Mouse (Mus musculus) embryonic facial prominence, embryonic 11.5 days (tissue): ENCODE results near the gene Ube2g1. TPM values are rescaled to one million over a fixed set of nuclear protein-coding genes. Genes with fewer than 3 reads are reported as not detected.
"Not testable (repeated sequence)": the region's sequence is repeated elsewhere in the genome, so short reads cannot be mapped to it uniquely, and the experiment has no call there.

Experiments used
- ATAC-seq: fragments of 200-750 bp; cut with Nextera tagmentation; replicated peaks from 2 replicates; pipeline ENCODE4 v1.8.0; 2017; ENCODE audit warnings: low read depth; ENCODE audit not compliant: insufficient number of reproducible peaks, low FRiP score, low TSS enrichment
- DNase-seq: peaks from one replicate; pipeline ENCODE4 v3.0.0-alpha.2; 2015; ENCODE audit warnings: low spot score
- H3K27ac ChIP-seq: fragments of 300-500 bp; sonication (generic); replicated peaks from 2 replicates; pipeline ENCODE4 v1.5.1; 2014; ENCODE audit warnings: mild to moderate bottlenecking, low read depth, low read length, control low read depth
- H3K27me3 ChIP-seq: fragments of 300-500 bp; sonication (generic); 2 replicates; pipeline ENCODE4 v1.6.1; 2014; ENCODE audit warnings: mild to moderate bottlenecking, low read length, moderate library complexity, mixed read lengths; ENCODE audit not compliant: control insufficient read depth, insufficient read depth
- H3K36me3 ChIP-seq: fragments of 300-500 bp; sonication (generic); replicated peaks from 2 replicates; pipeline ENCODE4 v1.6.1; 2014; ENCODE audit warnings: low read depth, mild to moderate bottlenecking, low read length, moderate library complexity, mixed read lengths; ENCODE audit not compliant: control insufficient read depth, insufficient read depth
- H3K4me1 ChIP-seq: fragments of 300-500 bp; sonication (generic); 2 replicates; pipeline ENCODE4 v1.6.1; 2014; ENCODE audit warnings: low read length, mixed read lengths; ENCODE audit not compliant: control insufficient read depth, insufficient read depth
- H3K4me2 ChIP-seq: fragments of 300-500 bp; sonication (generic); 2 replicates; pipeline ENCODE4 v1.6.1; 2014; ENCODE audit warnings: low read depth, mild to moderate bottlenecking, control low read depth, low read length, moderate library complexity
- H3K4me3 ChIP-seq: fragments of 300-500 bp; sonication (generic); 2 replicates; pipeline ENCODE4 v1.5.1; 2014; ENCODE audit warnings: low read depth, low read length, control low read depth
- H3K9ac ChIP-seq: fragments of 300-500 bp; sonication (generic); replicated peaks from 2 replicates; pipeline ENCODE4 v1.6.1; 2014; ENCODE audit warnings: mild to moderate bottlenecking, control low read depth, low read length
- H3K9me3 ChIP-seq: fragments of 300-500 bp; sonication (generic); replicated peaks from 2 replicates; pipeline ENCODE4 v1.6.1; 2016; ENCODE audit warnings: mild to moderate bottlenecking, low read length, inconsistent platforms, mixed read lengths; ENCODE audit not compliant: control insufficient read depth
- WGBS: fragments of 180-500 bp; shearing (Covaris S2); extraction: QIAGEN DNeasy Blood & Tissue Kit; methylation state at CpG from one replicate; pipeline ENCODE4 v1.1.7; 2014; 5-methylcytosine and 5-hydroxymethylcytosine counted together
- polyA plus RNA-seq: library from polyadenylated mRNA; unstranded; fragments of >200 nt; fragmentation: Nextera tagmentation; extraction: Ambion mirVana; gene quantifications from 2 replicates; pipeline ENCODE4 v1.2.1, GENCODE M21; 2014

Gene Ube2g1
- polyA plus RNA-seq, 1 experiment from 2014 or later: 129 TPM

DNA sequence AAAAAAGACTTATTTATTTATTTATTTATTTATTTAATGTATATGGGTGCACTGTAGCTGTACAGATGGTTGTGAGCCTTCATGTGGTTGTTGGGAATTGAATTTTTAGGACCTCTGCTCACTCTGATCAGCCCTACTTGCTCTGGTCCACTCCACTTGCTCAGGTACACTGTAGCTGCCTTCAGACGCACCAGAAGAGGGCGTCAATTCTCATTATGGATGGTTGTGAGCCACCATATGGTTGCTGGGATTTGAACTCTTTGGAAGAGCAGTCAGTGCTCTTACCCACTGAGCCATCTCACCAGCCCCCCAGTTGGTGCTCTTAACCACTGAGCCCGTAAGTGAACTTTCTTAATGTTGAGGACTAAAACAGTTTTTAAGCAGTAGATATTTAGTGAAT lies 7.3 kb downstream of the Ube2g1 start:
- 72% methylated on average over 3 of the region's 3 CpGs for WGBS
- not testable (repeated sequence) for H3K4me3 ChIP-seq, H3K9me3 ChIP-seq, H3K4me1 ChIP-seq, H3K9ac ChIP-seq, H3K36me3 ChIP-seq, H3K27ac ChIP-seq, DNase-seq, ATAC-seq, H3K4me2 ChIP-seq, H3K27me3 ChIP-seq

DNA sequence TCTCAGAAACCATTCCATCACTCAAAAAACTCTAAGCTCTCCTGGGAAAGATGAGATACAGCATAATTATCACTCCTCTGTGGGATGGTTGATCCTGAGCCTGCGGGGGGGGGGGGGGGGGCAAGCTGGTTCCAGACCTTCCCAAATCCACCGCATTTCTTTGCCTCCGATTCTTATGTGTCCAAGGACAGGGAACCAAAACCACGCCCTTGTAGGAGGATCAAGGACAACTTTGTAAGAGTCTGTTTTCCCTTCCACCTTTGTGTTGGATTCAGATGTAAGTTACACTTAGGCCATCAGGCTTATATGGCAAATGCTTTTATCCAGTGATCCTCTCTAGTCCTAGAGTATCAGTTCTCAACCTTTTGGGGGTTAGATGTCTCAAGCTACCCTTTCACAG lies 8.8 kb downstream of the Ube2g1 start:
- 97% methylated on average over 3 of the region's 4 CpGs for WGBS
- H3K4me3 ChIP-seq: no peak overlapping the region
- H3K4me2 ChIP-seq: no peak overlapping the region
- DNase-seq (no peak), ATAC-seq (no peak)
- no peaks in the 10 kb centered on the region for H3K27me3 ChIP-seq
- no peaks in the 10 kb centered on the region for H3K4me1 ChIP-seq
- no peaks in the 10 kb centered on the region for H3K36me3 ChIP-seq
- no peak overlapping the region for H3K9ac ChIP-seq
- H3K27ac ChIP-seq: no peak overlapping the region
- no peaks in the 10 kb centered on the region for H3K9me3 ChIP-seq

DNA sequence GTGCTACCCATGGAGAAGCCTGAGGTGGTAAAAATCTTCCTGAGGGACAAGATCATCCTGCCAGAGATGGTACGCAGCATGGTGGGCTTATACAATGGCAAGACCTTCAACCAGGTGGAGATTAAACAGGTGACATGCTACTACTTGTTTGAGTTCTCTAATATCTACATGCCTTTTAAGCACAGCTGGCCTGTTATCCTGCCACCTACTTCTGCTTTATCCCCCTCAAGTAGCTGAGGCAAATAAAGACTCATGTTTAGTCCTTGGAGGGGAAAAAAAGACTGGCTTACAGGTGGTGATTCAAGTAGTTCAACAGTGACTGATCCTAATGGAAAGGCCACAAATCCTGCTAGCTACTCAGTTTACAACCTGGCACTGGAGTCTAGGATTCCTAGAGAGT lies 11.4 kb downstream of the Ube2g1 start:
- H3K27me3 ChIP-seq: no peaks in the 10 kb centered on the region
- WGBS: 90% methylated on average over 1 of the region's 1 CpGs
- no peak for DNase-seq
- H3K9me3 ChIP-seq: no peaks in the 10 kb centered on the region
- H3K4me3 ChIP-seq: no peak overlapping the region
- no peaks in the 10 kb centered on the region for H3K36me3 ChIP-seq
- H3K27ac ChIP-seq: no peak overlapping the region
- H3K4me1 ChIP-seq: no peaks in the 10 kb centered on the region
- no peak for ATAC-seq
- H3K9ac ChIP-seq: no peak overlapping the region
- H3K4me2 ChIP-seq: no peak overlapping the region

DNA sequence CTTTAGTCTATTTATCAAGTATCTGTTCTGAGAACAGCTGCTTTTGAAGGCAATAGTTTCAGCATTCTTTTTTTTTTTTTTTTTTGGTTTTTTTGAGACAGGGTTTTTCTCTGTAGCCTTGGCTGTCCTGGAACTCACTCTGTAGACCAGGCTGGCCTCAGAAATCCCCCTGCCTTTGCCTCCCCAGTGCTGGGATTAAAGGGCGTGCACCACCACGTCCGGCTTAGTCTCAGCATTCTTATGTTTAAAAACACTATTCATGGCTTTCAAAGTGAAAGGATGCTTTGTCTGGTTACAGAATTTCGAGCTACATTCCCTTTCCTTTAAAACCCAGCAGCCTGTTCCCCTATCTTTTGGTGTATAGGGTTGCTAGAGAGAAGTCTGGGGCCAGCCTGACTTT lies 35.6 kb downstream of the Ube2g1 start:
- WGBS: 27% methylated on average over 4 of the region's 4 CpGs
- Histone ChIP-seq H3K36me3 (no peaks in the 10 kb centered on the region), H3K9ac (no peak overlapping the region), H3K27ac (no peak overlapping the region), H3K4me1 (no peaks in the 10 kb centered on the region), H3K9me3 (no peaks in the 10 kb centered on the region), H3K27me3 (no peaks in the 10 kb centered on the region), H3K4me3 (no peak overlapping the region), H3K4me2 (no peak overlapping the region)
- ATAC-seq (no peak), DNase-seq (no peak)

DNA sequence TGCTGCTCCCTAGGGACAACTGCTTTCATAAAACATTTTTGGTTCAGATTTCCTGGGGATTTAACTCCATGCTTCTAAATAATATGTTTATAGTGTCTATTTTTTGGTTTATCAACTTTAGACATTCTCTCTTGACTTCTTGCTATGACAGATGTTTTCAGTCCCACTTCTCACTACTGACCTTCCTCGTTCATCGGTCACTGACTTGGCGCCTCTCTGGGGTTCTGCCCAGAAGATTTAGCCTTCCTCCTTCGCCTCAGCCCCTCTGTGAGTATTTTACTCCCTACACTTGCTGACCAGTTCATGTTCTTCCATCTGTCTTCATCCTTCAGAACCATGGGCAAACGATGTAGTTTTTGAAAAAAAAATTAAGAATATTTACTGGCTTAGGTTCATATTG lies 38.3 kb downstream of the Ube2g1 start:
- Histone ChIP-seq H3K27ac (no peak overlapping the region), H3K36me3 (no peaks in the 10 kb centered on the region), H3K4me2 (no peak overlapping the region), H3K4me3 (no peak overlapping the region), H3K9ac (no peak overlapping the region), H3K27me3 (no peaks in the 10 kb centered on the region), H3K9me3 (no peaks in the 10 kb centered on the region), H3K4me1 (no peaks in the 10 kb centered on the region)
- 87% methylated on average over 5 of the region's 5 CpGs for WGBS
- DNase-seq: no peak
- ATAC-seq: no peak

DNA sequence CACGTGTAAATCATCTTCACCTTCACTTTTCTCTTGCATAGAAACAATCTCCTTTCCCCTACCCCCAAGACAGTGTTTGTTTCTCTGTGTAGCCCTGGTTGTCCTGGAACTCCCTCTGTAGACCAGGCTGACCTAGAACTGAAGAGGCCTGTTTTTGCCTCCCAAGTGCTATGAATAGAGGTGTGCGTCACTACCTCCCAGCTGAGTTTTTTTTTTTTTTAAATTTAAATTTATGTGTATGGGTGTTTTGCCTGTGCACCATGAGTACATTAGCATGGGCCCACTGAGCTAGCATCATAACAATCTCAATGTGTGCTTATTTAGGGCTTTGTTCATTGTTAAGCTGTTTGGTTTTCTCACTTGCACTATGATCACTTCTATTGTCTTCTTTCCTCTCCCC lies 43.3 kb downstream of the Ube2g1 start:
- Histone ChIP-seq H3K36me3 (no peaks in the 10 kb centered on the region), H3K27ac (no peak overlapping the region), H3K4me3 (no peak overlapping the region), H3K9ac (no peak overlapping the region), H3K4me1 (no peaks in the 10 kb centered on the region), H3K9me3 (no peaks in the 10 kb centered on the region), H3K4me2 (no peak overlapping the region), H3K27me3 (no peaks in the 10 kb centered on the region)
- ATAC-seq (no peak), DNase-seq (no peak)
- 88% methylated on average over 2 of the region's 2 CpGs for WGBS

DNA sequence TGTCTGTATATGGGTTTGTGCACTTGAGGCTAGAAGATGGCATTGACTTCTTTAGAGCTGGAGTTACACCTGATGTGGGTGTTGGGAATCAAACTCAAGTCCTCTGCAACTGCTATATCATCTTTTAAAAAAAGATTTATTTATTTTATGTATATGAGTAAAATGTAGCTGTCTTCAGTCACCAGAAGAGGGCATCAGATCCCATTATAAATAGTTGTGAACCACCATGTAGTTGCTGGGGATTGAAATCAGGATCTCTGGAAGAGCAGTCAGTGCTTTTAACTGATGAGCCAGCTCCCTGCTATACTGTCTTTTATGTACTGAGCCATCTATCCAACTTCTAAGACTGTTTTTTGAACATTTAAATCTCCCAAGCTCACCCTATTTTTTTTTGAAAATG lies 52.8 kb downstream of the Ube2g1 start:
- Histone ChIP-seq H3K27me3 (no peaks in the 10 kb centered on the region), H3K4me2 (no peak overlapping the region), H3K9ac (no peak overlapping the region), H3K27ac (no peak overlapping the region), H3K4me1 (no peaks in the 10 kb centered on the region), H3K36me3 (no peaks in the 10 kb centered on the region), H3K9me3 (no peaks in the 10 kb centered on the region), H3K4me3 (no peak overlapping the region)
- no peak for ATAC-seq
- no peak for DNase-seq

DNA sequence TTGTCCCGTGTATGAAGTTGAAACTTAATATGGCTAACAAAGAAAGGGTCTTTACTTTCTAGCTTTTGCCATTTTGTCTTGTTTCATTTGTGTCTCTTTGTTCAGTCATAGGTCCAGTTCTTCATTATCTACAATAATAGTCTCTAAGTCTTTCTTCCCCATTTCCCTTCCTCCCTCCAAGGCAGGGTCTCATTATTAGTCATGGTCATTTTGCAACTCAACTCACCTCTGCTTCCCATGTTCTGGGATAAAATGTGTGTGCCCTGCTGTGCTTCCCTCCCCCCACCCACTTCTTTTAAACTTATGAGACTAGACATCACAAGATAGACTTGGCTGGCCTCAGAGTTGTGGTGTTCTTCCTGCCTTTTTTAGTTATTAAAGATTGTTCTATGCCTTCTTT lies 53.3 kb downstream of the Ube2g1 start:
- 89% methylated on average over 1 of the region's 1 CpGs for WGBS
- no peaks in the 10 kb centered on the region for H3K27me3 ChIP-seq
- H3K27ac ChIP-seq: no peak overlapping the region
- no peak overlapping the region for H3K4me2 ChIP-seq
- H3K4me1 ChIP-seq: no peaks in the 10 kb centered on the region
- H3K9me3 ChIP-seq: no peaks in the 10 kb centered on the region
- H3K9ac ChIP-seq: no peak overlapping the region
- no peaks in the 10 kb centered on the region for H3K36me3 ChIP-seq
- no peak for DNase-seq
- ATAC-seq: no peak
- H3K4me3 ChIP-seq: no peak overlapping the region

DNA sequence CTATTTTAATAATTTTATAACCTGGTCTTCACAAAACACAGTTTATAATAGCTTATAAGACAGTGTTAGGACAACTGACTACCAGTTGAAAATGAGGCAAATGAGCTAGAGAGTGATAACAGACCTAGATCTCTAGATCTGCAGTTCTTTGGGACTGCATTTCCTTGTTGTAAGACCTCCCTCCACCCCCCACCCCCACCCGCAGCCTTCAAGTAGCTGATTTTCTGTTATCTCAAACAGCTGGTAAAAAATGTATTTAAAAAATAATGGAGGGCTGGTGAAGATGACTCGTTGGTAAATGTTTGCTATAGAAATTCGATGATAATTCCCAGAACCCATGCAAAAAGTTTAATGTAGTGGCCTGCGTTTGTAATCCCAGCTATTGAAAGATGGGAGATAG lies 57.6 kb downstream of the Ube2g1 start:
- 93% methylated on average over 4 of the region's 4 CpGs for WGBS
- no peaks in the 10 kb centered on the region for H3K4me1 ChIP-seq
- ATAC-seq: no peak
- no peak overlapping the region for H3K9ac ChIP-seq
- H3K36me3 ChIP-seq: no peaks in the 10 kb centered on the region
- no peak for DNase-seq
- H3K27ac ChIP-seq: no peak overlapping the region
- H3K9me3 ChIP-seq: no peaks in the 10 kb centered on the region
- no peak overlapping the region for H3K4me3 ChIP-seq
- no peaks in the 10 kb centered on the region for H3K27me3 ChIP-seq
- no peak overlapping the region for H3K4me2 ChIP-seq
